Mouse (Mus musculus): ENCODE data around the gene Coro2a.

Coro2a gene

GRCm38 (mm10) chr4:46620946-46621345 lies 18.9 kb upstream of the Coro2a start:
- TF ChIP-seq POU5F1 (IDR thresholded peaks at IDR 0.05; ENCODE audit: borderline replicate concordance, low read length): no peak
- Histone ChIP-seq H3K36me3 (ENCODE audit: insufficient read depth, low read length) (no peaks in the 10 kb centered on the region), H3K9me3 (ENCODE audit: low read length) (no peaks in the 10 kb centered on the region)

GRCm38 (mm10) chr4:46620330-46620729 lies 18.3 kb upstream of the Coro2a start:
- Histone ChIP-seq H3K4me3 (replicated peaks; ENCODE audit: low read length) (peak overlapping the region; percentile 68), H3K4me1 (replicated peaks; ENCODE audit: low read depth, low read length) (peaks cover 56% of the 10 kb centered on the region), H3K27me3 (ENCODE audit: insufficient read depth, low read length) (peaks cover 18% of the 10 kb centered on the region), H3K9me3 (ENCODE audit: low read length) (no peaks in the 10 kb centered on the region), H3K36me3 (ENCODE audit: insufficient read depth, low read length) (no peaks in the 10 kb centered on the region)
- TF ChIP-seq CTCF (conservative IDR thresholded peaks at IDR 0.05; ENCODE audit: low read length) (peak; percentile 73), POU5F1 (IDR thresholded peaks at IDR 0.05; ENCODE audit: borderline replicate concordance, low read length) (no peak)

More at GRCm38 (mm10) chr4:46620946-46621345, 18.9 kb upstream of the Coro2a start:
- Histone ChIP-seq H3K4me1 (replicated peaks; ENCODE audit: low read depth, low read length) (peaks cover 51% of the 10 kb centered on the region), H3K4me3 (replicated peaks; ENCODE audit: low read length) (peak overlapping the region; percentile 68), H3K27me3 (ENCODE audit: insufficient read depth, low read length) (peaks cover 11% of the 10 kb centered on the region)

GRCm38 (mm10) chr4:46618196-46618817 lies 16.3 kb upstream of the Coro2a start:
- Histone ChIP-seq H3K27me3 (ENCODE audit: insufficient read depth, low read length) (peaks cover 35% of the 10 kb centered on the region), H3K36me3 (ENCODE audit: insufficient read depth, low read length) (0 out of 2 replicates have a peak, but pooled peaks cover under 1% of the 10 kb centered on the region)
- TF ChIP-seq POU5F1 (IDR thresholded peaks at IDR 0.05; ENCODE audit: borderline replicate concordance, low read length) (no peak), CTCF (conservative IDR thresholded peaks at IDR 0.05; ENCODE audit: low read length) (peak; percentile 71)

GRCm38 (mm10) chr4:46617408-46617807 lies 15.4 kb upstream of the Coro2a start:
- TF ChIP-seq CTCF (conservative IDR thresholded peaks at IDR 0.05; ENCODE audit: low read length) (peak; percentile 46), NANOG (IDR thresholded peaks at IDR 0.05; ENCODE audit: borderline replicate concordance, low read length) (no peak)
- H3K27me3 ChIP-seq (ENCODE audit: insufficient read depth, low read length): peaks cover 35% of the 10 kb centered on the region
- H3K9me3 ChIP-seq (ENCODE audit: low read length): no peaks in the 10 kb centered on the region
- H3K36me3 ChIP-seq (ENCODE audit: insufficient read depth, low read length): 0 out of 2 replicates have a peak, but pooled peaks cover 7% of the 10 kb centered on the region
- peaks cover 67% of the 10 kb centered on the region for H3K4me1 ChIP-seq (replicated peaks; ENCODE audit: low read depth, low read length)
- H3K4me3 ChIP-seq (replicated peaks; ENCODE audit: low read length): no peak overlapping the region

More at GRCm38 (mm10) chr4:46618196-46618817, 16.3 kb upstream of the Coro2a start:
- peaks cover 71% of the 10 kb centered on the region for H3K4me1 ChIP-seq (replicated peaks; ENCODE audit: low read depth, low read length)
- H3K4me3 ChIP-seq (replicated peaks; ENCODE audit: low read length): no peak overlapping the region
- no peaks in the 10 kb centered on the region for H3K9me3 ChIP-seq (ENCODE audit: low read length)

GRCm38 (mm10) chr4:46614641-46615040 lies 12.6 kb upstream of the Coro2a start:
- Histone ChIP-seq H3K27me3 (ENCODE audit: insufficient read depth, low read length) (peaks cover 26% of the 10 kb centered on the region), H3K9me3 (ENCODE audit: low read length) (no peaks in the 10 kb centered on the region), H3K4me1 (replicated peaks; ENCODE audit: low read depth, low read length) (peaks cover 67% of the 10 kb centered on the region), H3K36me3 (ENCODE audit: insufficient read depth, low read length) (0 out of 2 replicates have a peak, but pooled peaks cover 7% of the 10 kb centered on the region), H3K4me3 (replicated peaks; ENCODE audit: low read length) (peak overlapping the region; percentile 69)
- TF ChIP-seq NANOG (IDR thresholded peaks at IDR 0.05; ENCODE audit: borderline replicate concordance, low read length) (no peak), POU5F1 (IDR thresholded peaks at IDR 0.05; ENCODE audit: borderline replicate concordance, low read length) (no peak), CTCF (conservative IDR thresholded peaks at IDR 0.05; ENCODE audit: low read length) (no peak)

- TF ChIP-seq NANOG (IDR thresholded peaks at IDR 0.05; ENCODE audit: borderline replicate concordance, low read length): no peak
- TF ChIP-seq CTCF (conservative IDR thresholded peaks at IDR 0.05; ENCODE audit: low read length): no peak
- TF ChIP-seq POU5F1 (IDR thresholded peaks at IDR 0.05; ENCODE audit: borderline replicate concordance, low read length): no peak
- Histone ChIP-seq H3K36me3 (ENCODE audit: insufficient read depth, low read length) (0 out of 2 replicates have a peak, but pooled peaks cover 7% of the 10 kb centered on the region), H3K4me3 (replicated peaks; ENCODE audit: low read length) (peak overlapping the region; percentile 69), H3K27me3 (ENCODE audit: insufficient read depth, low read length) (peaks cover 26% of the 10 kb centered on the region), H3K4me1 (replicated peaks; ENCODE audit: low read depth, low read length) (peaks cover 67% of the 10 kb centered on the region), H3K9me3 (ENCODE audit: low read length) (no peaks in the 10 kb centered on the region)
Measured at GRCm38 (mm10) chr4:46613618-46614017, 11.6 kb upstream of the Coro2a start.

GRCm38 (mm10) chr4:46611181-46611580 lies 9.2 kb upstream of the Coro2a start:
- H3K9me3 ChIP-seq (ENCODE audit: low read length): no peaks in the 10 kb centered on the region
- peaks cover 77% of the 10 kb centered on the region for H3K4me1 ChIP-seq (replicated peaks; ENCODE audit: low read depth, low read length)
- H3K4me3 ChIP-seq (replicated peaks; ENCODE audit: low read length): no peak overlapping the region
- H3K36me3 ChIP-seq (ENCODE audit: insufficient read depth, low read length): 0 out of 2 replicates have a peak, but pooled peaks cover 7% of the 10 kb centered on the region
- peaks cover 26% of the 10 kb centered on the region for H3K27me3 ChIP-seq (ENCODE audit: insufficient read depth, low read length)
- TF ChIP-seq POU5F1 (IDR thresholded peaks at IDR 0.05; ENCODE audit: borderline replicate concordance, low read length) (no peak), NANOG (IDR thresholded peaks at IDR 0.05; ENCODE audit: borderline replicate concordance, low read length) (no peak), CTCF (conservative IDR thresholded peaks at IDR 0.05; ENCODE audit: low read length) (peak; percentile 99)

GRCm38 (mm10) chr4:46607601-46608000 lies 5.6 kb upstream of the Coro2a start:
- Histone ChIP-seq H3K27me3 (ENCODE audit: insufficient read depth, low read length) (peaks cover 23% of the 10 kb centered on the region), H3K9me3 (ENCODE audit: low read length) (no peaks in the 10 kb centered on the region), H3K4me1 (replicated peaks; ENCODE audit: low read depth, low read length) (peaks cover 65% of the 10 kb centered on the region), H3K36me3 (ENCODE audit: insufficient read depth, low read length) (0 out of 2 replicates have a peak, but pooled peaks cover 4% of the 10 kb centered on the region), H3K4me3 (replicated peaks; ENCODE audit: low read length) (no peak overlapping the region)
- TF ChIP-seq CTCF (conservative IDR thresholded peaks at IDR 0.05; ENCODE audit: low read length) (no peak), POU5F1 (IDR thresholded peaks at IDR 0.05; ENCODE audit: borderline replicate concordance, low read length) (no peak), NANOG (IDR thresholded peaks at IDR 0.05; ENCODE audit: borderline replicate concordance, low read length) (no peak)

GRCm38 (mm10) chr4:46605451-46605850 lies 3.4 kb upstream of the Coro2a start:
- Histone ChIP-seq H3K4me3 (replicated peaks; ENCODE audit: low read length) (peak overlapping the region; percentile 57), H3K9me3 (ENCODE audit: low read length) (no peaks in the 10 kb centered on the region), H3K27me3 (ENCODE audit: insufficient read depth, low read length) (peaks cover 37% of the 10 kb centered on the region), H3K36me3 (ENCODE audit: insufficient read depth, low read length) (0 out of 2 replicates have a peak, but pooled peaks cover 4% of the 10 kb centered on the region), H3K4me1 (replicated peaks; ENCODE audit: low read depth, low read length) (peaks cover 60% of the 10 kb centered on the region)
- TF ChIP-seq CTCF (conservative IDR thresholded peaks at IDR 0.05; ENCODE audit: low read length): no peak
- TF ChIP-seq NANOG (IDR thresholded peaks at IDR 0.05; ENCODE audit: borderline replicate concordance, low read length): no peak
- TF ChIP-seq POU5F1 (IDR thresholded peaks at IDR 0.05; ENCODE audit: borderline replicate concordance, low read length): no peak

Measured in E14TG2a.4 (cell line).